Mouse (Mus musculus): ENCODE measurements around the gene Rps6ka5.

GRCm38 (mm10) chr12:100502544-100502943 lies 224.2 kb downstream of the Rps6ka5 start:
- TF ChIP-seq CTCF (IDR thresholded peaks at IDR 0.05; ENCODE audit: low read depth) (no peak), EP300 (IDR thresholded peaks at IDR 0.05; ENCODE audit: low read depth) (no peak)
